Mouse (Mus musculus) testis, adult 2 months (tissue): Measurements from ENCODE around the gene Pck2. TPM values are rescaled to one million over a fixed set of nuclear protein-coding genes. Genes with fewer than 3 reads are reported as not detected.

ENCODE experiments used
- H3K27ac ChIP-seq: fragments of 200-500 bp; 2 replicates; pipeline ENCODE4 v1.5.1; 2012; ENCODE audit warnings: low read depth, low read length; ENCODE audit not compliant: control insufficient read depth, insufficient read depth
- H3K27me3 ChIP-seq: fragments of 200-500 bp; 2 replicates; pipeline ENCODE4 v1.6.1; 2012; ENCODE audit warnings: mild to moderate bottlenecking, low read length, moderate library complexity; ENCODE audit not compliant: control insufficient read depth, insufficient read depth
- H3K36me3 ChIP-seq: fragments of 200-500 bp; 2 replicates; pipeline ENCODE4 v1.6.1; 2012; ENCODE audit warnings: mild to moderate bottlenecking, low read length; ENCODE audit not compliant: control insufficient read depth, insufficient read depth
- H3K4me1 ChIP-seq: fragments of 200-500 bp; 2 replicates; pipeline ENCODE4 v1.6.1; 2012; ENCODE audit warnings: low read length; ENCODE audit not compliant: control insufficient read depth, insufficient read depth
- H3K4me3 ChIP-seq: fragments of 200-500 bp; 2 replicates; pipeline ENCODE4 v1.5.1; 2012; ENCODE audit warnings: low read depth, mild to moderate bottlenecking, low read length, moderate library complexity, mixed read lengths; ENCODE audit not compliant: control insufficient read depth
- CTCF ChIP-seq: fragments of 200-500 bp; IDR thresholded peaks from 2 replicates; pipeline ENCODE4 v1.5.1; 2012; ENCODE audit warnings: low read depth, mild to moderate bottlenecking, inconsistent platforms, low read length, moderate library complexity; ENCODE audit not compliant: control insufficient read depth, insufficient read depth, insufficient replicate concordance
- POLR2A ChIP-seq: fragments of 200-500 bp; IDR thresholded peaks from 2 replicates; pipeline ENCODE4 v1.6.1; 2012; ENCODE audit warnings: low read depth, mild to moderate bottlenecking, inconsistent platforms, low read length, moderate library complexity; ENCODE audit not compliant: control insufficient read depth
- polyA plus RNA-seq: library from polyadenylated mRNA; depleted of rRNA; stranded (reverse); fragments of >200 nt; gene quantifications from 2 replicates; pipeline ENCODE4 v1.2.3, GENCODE M21; 2012

Gene Pck2
- polyA plus RNA-seq, 1 experiment = 2.8 TPM

DNA sequence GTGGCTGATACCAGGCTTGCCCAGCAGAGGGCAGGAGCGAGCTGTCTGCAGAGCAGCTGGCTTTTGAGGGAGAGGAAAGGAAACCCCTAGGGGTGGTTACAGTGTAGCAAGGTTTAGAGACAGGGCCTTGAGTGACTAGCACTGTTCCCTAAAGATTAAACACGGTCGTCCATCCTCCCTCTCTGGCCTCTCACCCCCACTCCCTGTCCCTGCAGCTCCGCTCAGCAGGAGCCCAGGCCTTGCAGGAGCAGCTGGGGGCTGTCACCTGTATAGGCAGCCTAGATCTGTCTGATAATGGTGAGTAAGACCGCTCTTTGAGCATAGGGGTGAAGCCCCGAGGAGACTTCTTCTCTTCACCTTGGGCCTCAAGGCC, 42.6 kb upstream of the Pck2 start:
- Histone ChIP-seq H3K27me3 (no peaks in the 10 kb centered on the region), H3K4me3 (no peak overlapping the region), H3K27ac (no peak overlapping the region), H3K4me1 (peaks cover 8% of the 10 kb centered on the region), H3K36me3 (no peaks in the 10 kb centered on the region)
- TF ChIP-seq POLR2A (no peak), CTCF (peak; percentile 89)

DNA sequence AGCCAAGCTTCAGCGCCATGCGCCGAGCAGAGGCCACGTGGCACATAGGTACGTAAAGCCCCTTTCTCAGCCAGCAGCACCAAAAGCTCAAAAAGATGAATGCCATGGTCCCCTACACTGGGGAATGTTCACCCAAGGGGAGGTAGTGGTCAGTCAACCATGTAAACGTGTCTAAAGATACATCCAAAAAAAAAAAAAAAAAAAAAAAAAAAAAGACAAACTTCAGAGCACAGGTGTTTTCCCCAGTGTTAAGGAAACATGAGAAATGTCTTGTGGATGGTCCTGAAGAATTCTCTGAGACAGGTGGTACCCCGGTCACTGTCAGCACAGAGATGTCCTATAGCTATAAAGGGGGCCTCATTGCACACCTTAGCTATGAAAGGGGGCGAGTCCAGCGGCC, 34.5 kb upstream of the Pck2 start:
- Histone ChIP-seq H3K36me3 (no peaks in the 10 kb centered on the region), H3K4me1 (no peaks in the 10 kb centered on the region), H3K4me3 (no peak overlapping the region), H3K27me3 (no peaks in the 10 kb centered on the region), H3K27ac (no peak overlapping the region)
- TF ChIP-seq CTCF (no peak), POLR2A (no peak)

DNA sequence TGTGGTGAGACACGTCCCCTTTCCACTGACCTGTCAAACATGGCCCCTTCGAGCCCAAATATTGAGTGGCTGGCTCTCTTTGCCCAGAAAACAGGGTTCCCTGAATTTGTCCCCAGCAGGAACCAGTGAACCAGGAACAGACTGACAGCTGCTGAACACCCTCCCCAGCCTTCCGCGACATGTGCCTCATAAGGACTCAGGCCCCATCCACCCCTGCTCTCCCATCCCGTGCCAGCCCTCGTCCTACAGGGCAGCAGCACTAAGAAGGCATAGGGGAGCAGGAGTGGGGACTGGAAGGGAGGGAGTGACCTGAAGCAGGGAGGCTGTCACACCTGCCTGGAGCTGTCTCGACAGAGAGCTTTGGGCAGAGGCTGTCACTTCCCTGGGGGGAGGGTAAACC, 32.3 kb upstream of the Pck2 start:
- Histone ChIP-seq H3K36me3 (no peaks in the 10 kb centered on the region), H3K27ac (no peak overlapping the region), H3K27me3 (no peaks in the 10 kb centered on the region)

DNA sequence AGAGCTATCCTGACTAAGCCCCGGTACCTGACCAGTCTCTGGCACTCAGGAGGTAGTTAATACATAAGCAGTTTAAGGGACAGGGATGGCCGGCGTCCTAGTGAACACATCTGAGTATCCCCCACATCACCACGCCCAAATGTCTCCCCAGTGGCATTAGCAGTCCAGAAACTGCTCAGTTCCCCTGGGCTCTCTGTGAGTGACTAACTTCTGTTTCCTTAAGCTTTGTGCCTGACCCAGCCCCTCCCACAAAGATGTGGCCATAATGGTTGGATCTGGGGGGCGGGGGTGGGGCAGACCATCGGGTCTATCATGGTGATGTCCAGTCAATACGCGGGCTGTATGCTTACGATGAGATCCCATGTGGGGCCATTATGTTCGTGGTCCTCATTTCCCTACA, 30.5 kb upstream of the Pck2 start:
- Histone ChIP-seq H3K4me1 (no peaks in the 10 kb centered on the region), H3K4me3 (no peak overlapping the region), H3K27ac (no peak overlapping the region), H3K27me3 (no peaks in the 10 kb centered on the region), H3K36me3 (no peaks in the 10 kb centered on the region)
- no peak for TF ChIP-seq POLR2A
- TF ChIP-seq CTCF = no peak

More for the DNA sequence above, 32.3 kb upstream of the Pck2 start:
- Histone ChIP-seq H3K4me3 (no peak overlapping the region), H3K4me1 (no peaks in the 10 kb centered on the region)
- TF ChIP-seq POLR2A (no peak), CTCF (no peak)

DNA sequence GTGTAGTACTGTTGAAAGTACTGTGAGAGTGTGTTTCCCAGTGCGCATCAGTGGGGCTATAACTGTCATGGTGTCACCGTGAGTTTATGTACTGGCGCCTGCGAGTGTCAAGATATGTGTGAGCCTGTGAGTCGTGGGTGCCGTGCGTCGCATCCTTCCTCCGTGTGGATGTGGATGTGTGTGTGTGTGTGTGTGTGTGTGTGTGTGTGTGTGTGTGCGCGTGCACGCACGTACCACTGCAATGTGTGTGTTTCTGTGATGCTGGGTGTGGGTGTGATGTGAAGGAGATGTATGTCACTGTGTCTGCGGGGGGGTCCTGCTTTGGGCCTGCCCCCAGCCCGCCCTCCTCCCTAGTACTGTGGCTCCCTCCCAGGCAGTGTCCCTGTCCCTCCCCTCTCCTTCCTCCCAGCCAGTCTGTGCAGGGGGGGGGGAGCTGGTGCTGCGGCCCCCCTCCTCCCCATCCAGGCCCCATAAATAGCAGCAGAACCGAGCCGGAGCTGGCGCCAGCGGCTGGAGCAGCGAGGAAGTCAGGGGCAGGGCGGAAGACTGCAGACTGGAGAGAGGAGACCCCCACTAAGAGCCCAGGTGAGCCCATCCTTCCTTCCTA, 29.8 kb upstream of the Pck2 start, which contains the start of gene Cpne6:
Gene Cpne6, plus strand, starts transcription at position 321 of the 607 bp plus-strand sequence.
- no peak within 1 kb of the TSS for H3K27ac ChIP-seq

GRCm38 (mm10) chr14:55511037-55511436, 29.0 kb upstream of the Pck2 start:
- no peaks in the 10 kb centered on the region for H3K36me3 ChIP-seq
- no peaks in the 10 kb centered on the region for H3K27me3 ChIP-seq
- H3K4me3 ChIP-seq = no peak overlapping the region
- no peak overlapping the region for H3K27ac ChIP-seq
- no peak for TF ChIP-seq POLR2A
- TF ChIP-seq CTCF = no peak
- no peaks in the 10 kb centered on the region for H3K4me1 ChIP-seq

More for the DNA sequence above, 29.8 kb upstream of the Pck2 start, which contains the start of gene Cpne6:
- H3K36me3 ChIP-seq = no peaks in the 10 kb centered on the region
- no peaks in the 10 kb centered on the region for H3K27me3 ChIP-seq
- no peaks in the 10 kb centered on the region for H3K4me1 ChIP-seq
- no peak for TF ChIP-seq CTCF
- TF ChIP-seq POLR2A = no peak
- H3K4me3 ChIP-seq = no peak within 1 kb of the TSS

DNA sequence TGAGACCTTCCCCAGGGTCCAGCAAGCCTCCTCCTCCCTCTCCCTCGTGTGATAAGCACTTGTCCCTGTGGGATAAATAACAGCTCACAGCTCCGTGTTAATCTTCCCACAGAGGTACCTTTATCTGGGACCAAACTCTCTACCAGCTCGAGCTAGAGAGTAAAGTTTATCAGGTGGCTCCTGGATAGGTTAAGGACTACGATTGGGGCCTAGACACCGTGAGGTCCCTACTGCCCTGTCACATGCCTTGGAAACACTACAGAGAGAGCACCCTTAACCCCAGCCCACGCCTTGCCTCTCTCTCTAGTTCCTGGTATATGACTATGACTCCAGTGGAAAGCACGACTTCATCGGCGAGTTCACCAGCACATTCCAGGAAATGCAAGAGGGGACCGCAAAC, 26.1 kb upstream of the Pck2 start:
- no peak overlapping the region for H3K27ac ChIP-seq
- H3K4me3 ChIP-seq = no peak overlapping the region
- H3K4me1 ChIP-seq = no peaks in the 10 kb centered on the region
- no peak for TF ChIP-seq CTCF
- no peak for TF ChIP-seq POLR2A
- no peaks in the 10 kb centered on the region for H3K36me3 ChIP-seq
- H3K27me3 ChIP-seq = no peaks in the 10 kb centered on the region

- peaks cover 6% of the 10 kb centered on the region for H3K4me1 ChIP-seq
- no peak overlapping the region for H3K4me3 ChIP-seq
- no peak for TF ChIP-seq CTCF
- no peak for TF ChIP-seq POLR2A
- H3K27me3 ChIP-seq = no peaks in the 10 kb centered on the region
- H3K36me3 ChIP-seq = no peaks in the 10 kb centered on the region
- no peak overlapping the region for H3K27ac ChIP-seq
These were observed 24.2 kb upstream of the Pck2 start for GRCm38 (mm10) chr14:55515846-55516245.

DNA sequence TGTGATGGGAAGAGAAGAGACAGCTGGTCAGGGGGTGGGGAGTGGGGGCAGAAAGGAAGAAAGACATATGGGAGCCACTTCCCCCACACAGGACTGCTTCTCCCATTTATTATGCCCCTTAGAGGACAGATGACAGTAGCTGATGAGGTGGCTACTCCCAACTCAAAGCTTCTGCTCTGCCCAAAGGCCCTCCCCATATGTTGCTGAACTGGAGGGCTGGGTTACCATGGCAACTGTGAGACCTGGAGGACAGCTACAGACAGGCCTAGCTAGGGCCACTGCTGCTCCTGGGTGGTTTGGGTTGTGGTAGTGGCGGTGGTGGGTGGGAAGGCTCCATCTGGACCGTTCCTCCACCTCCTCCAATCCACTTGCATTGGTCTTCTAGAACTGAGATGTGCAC, 21.2 kb upstream of the Pck2 start:
- H3K36me3 ChIP-seq = no peaks in the 10 kb centered on the region
- TF ChIP-seq CTCF (no peak), POLR2A (no peak)
- peaks cover 9% of the 10 kb centered on the region for H3K4me1 ChIP-seq
- no peak overlapping the region for H3K4me3 ChIP-seq
- no peaks in the 10 kb centered on the region for H3K27me3 ChIP-seq
- no peak overlapping the region for H3K27ac ChIP-seq
